Mouse (Mus musculus) heart, adult 18-20 months (tissue): ENCODE measurements around the gene Rreb1. TPM values are rescaled to one million over a fixed set of nuclear protein-coding genes. Genes with fewer than 3 reads are reported as not detected.

Source experiments
- DNase-seq, 2 experiments: peaks; one replicate each; pipeline ENCODE4 v3.0.0; 2021 to 2022; ENCODE audit warnings: mixed read lengths in 1 of 2
- total RNA-seq, 2 experiments: library from RNA; stranded (reverse); gene quantifications; 2 replicates each; pipeline ENCODE4 v1.2.3; 2021

Gene Rreb1
- total RNA-seq, 2 experiments from 2014 or later, result 34.0 to 34.4 TPM

- DNase-seq, result no peak
Observed at GRCm38 (mm10) chr13:37945392-37945791, 167.2 kb downstream of the Rreb1 start.

- peak; percentile 77 to 91 for DNase-seq
Observed at GRCm38 (mm10) chr13:37946734-37947133, 168.5 kb downstream of the Rreb1 start.

GRCm38 (mm10) chr13:37952981-37953380 lies 174.8 kb downstream of the Rreb1 start:
- no peak for DNase-seq

GRCm38 (mm10) chr13:37954318-37954717 lies 176.1 kb downstream of the Rreb1 start:
- no peak for DNase-seq

- peak in 1 of 2 experiments; percentile 58 for DNase-seq
Observed at GRCm38 (mm10) chr13:37958498-37959238, 180.5 kb downstream of the Rreb1 start.

GRCm38 (mm10) chr13:37959239-37959907 lies 181.2 kb downstream of the Rreb1 start:
- peak; percentile 63 to 78 for DNase-seq

GRCm38 (mm10) chr13:37959936-37960335 lies 181.7 kb downstream of the Rreb1 start:
- DNase-seq, result no peak

- DNase-seq, result no peak
Observed at GRCm38 (mm10) chr13:37962541-37962940, 184.3 kb downstream of the Rreb1 start.

- DNase-seq, result peak; percentile 83 to 89
Observed at GRCm38 (mm10) chr13:37963354-37964007, 185.3 kb downstream of the Rreb1 start.

- no peak for DNase-seq
Observed at GRCm38 (mm10) chr13:37964128-37965087, 186.2 kb downstream of the Rreb1 start.

GRCm38 (mm10) chr13:37965126-37965914 lies 187.1 kb downstream of the Rreb1 start:
- DNase-seq, result no peak

- DNase-seq, result no peak
Observed at GRCm38 (mm10) chr13:37966256-37967051, 188.3 kb downstream of the Rreb1 start.

GRCm38 (mm10) chr13:37967052-37967437 lies 188.8 kb downstream of the Rreb1 start:
- DNase-seq, result peak in 1 of 2 experiments; percentile 50

- no peak for DNase-seq
Observed at GRCm38 (mm10) chr13:37967565-37967964, 189.4 kb downstream of the Rreb1 start.

GRCm38 (mm10) chr13:37969337-37969736 lies 191.1 kb downstream of the Rreb1 start:
- DNase-seq, result peak; percentile 78 to 95

GRCm38 (mm10) chr13:37969988-37970387 lies 191.8 kb downstream of the Rreb1 start:
- no peak for DNase-seq

- DNase-seq, result no peak
Observed at GRCm38 (mm10) chr13:37970887-37971530, 192.8 kb downstream of the Rreb1 start.

- no peak for DNase-seq
Observed at GRCm38 (mm10) chr13:37974036-37974435, 195.8 kb downstream of the Rreb1 start.

- DNase-seq, result no peak
Observed at GRCm38 (mm10) chr13:37974731-37975130, 196.5 kb downstream of the Rreb1 start.

- no peak for DNase-seq
Observed at GRCm38 (mm10) chr13:37979506-37979905, 201.3 kb downstream of the Rreb1 start.
